Mouse (Mus musculus) testis, postnatal 14 days (tissue): Measurements from ENCODE around the gene Celf1.
A peak's percentile ranks its signal among the peaks of the same experiment; 100 is the strongest.
"Not testable (repeated sequence)": the region's sequence is repeated elsewhere in the genome, so short reads cannot be mapped to it uniquely, and the experiment has no call there.

Source experiments
- DNase-seq: peaks from one replicate; pipeline ENCODE4 v3.0.0; 2021; ENCODE audit warnings: low spot score

Gene Celf1

GRCm38 (mm10) chr2:91022266-91022665, 82.1 kb downstream of the Celf1 start:
- DNase-seq, result not testable (repeated sequence)

- no peak for DNase-seq
Observed at GRCm38 (mm10) chr2:91023131-91023530, 82.9 kb downstream of the Celf1 start.

- DNase-seq, result no peak
Observed at GRCm38 (mm10) chr2:91023956-91024355, 83.8 kb downstream of the Celf1 start.

GRCm38 (mm10) chr2:91025081-91025516, 84.9 kb downstream of the Celf1 start:
- no peak for DNase-seq

GRCm38 (mm10) chr2:91026491-91026890, 86.3 kb downstream of the Celf1 start:
- DNase-seq, result no peak

- DNase-seq, result no peak
Observed at GRCm38 (mm10) chr2:91027391-91028214, 87.4 kb downstream of the Celf1 start.

- no peak for DNase-seq
Observed at GRCm38 (mm10) chr2:91031216-91031615, 91.0 kb downstream of the Celf1 start.

GRCm38 (mm10) chr2:91033000-91033399, 92.8 kb downstream of the Celf1 start:
- DNase-seq, result no peak

- DNase-seq, result no peak
Observed at GRCm38 (mm10) chr2:91035385-91035784, 95.2 kb downstream of the Celf1 start, which contains the start of gene Rapsn. TSS of gene Rapsn (plus strand) at chr2:91035620.

GRCm38 (mm10) chr2:91041786-91042185, 101.6 kb downstream of the Celf1 start:
- no peak for DNase-seq

- no peak for DNase-seq
Observed at GRCm38 (mm10) chr2:91042651-91043398, 102.6 kb downstream of the Celf1 start.

GRCm38 (mm10) chr2:91044727-91045126, 104.5 kb downstream of the Celf1 start:
- no peak for DNase-seq

GRCm38 (mm10) chr2:91045805-91046204, 105.6 kb downstream of the Celf1 start:
- DNase-seq, result not testable (repeated sequence)

GRCm38 (mm10) chr2:91047359-91047758, 107.2 kb downstream of the Celf1 start:
- DNase-seq, result no peak

- no peak for DNase-seq
Observed at GRCm38 (mm10) chr2:91051917-91052316, 111.7 kb downstream of the Celf1 start.

GRCm38 (mm10) chr2:91052752-91053151, 112.6 kb downstream of the Celf1 start:
- no peak for DNase-seq

GRCm38 (mm10) chr2:91053181-91053933, 113.2 kb downstream of the Celf1 start:
- no peak for DNase-seq

- DNase-seq, result peak; percentile 96
Observed at GRCm38 (mm10) chr2:91053934-91054382, 113.8 kb downstream of the Celf1 start, which contains the start of gene Psmc3. TSS of gene Psmc3 (plus strand) at chr2:91054009.

GRCm38 (mm10) chr2:91058435-91058834, 118.3 kb downstream of the Celf1 start:
- DNase-seq, result no peak

- no peak for DNase-seq
Observed at GRCm38 (mm10) chr2:91059376-91059775, 119.2 kb downstream of the Celf1 start.

- no peak for DNase-seq
Observed at GRCm38 (mm10) chr2:91060544-91061355, 120.6 kb downstream of the Celf1 start.
